Mouse (Mus musculus): ENCODE results near the gene Cyp17a1. TPM values are rescaled to one million over a fixed set of nuclear protein-coding genes. Genes with fewer than 3 reads are reported as not detected.

Gene Cyp17a1
- total RNA-seq, 2 experiments from 2014 or later: not detected

DNA sequence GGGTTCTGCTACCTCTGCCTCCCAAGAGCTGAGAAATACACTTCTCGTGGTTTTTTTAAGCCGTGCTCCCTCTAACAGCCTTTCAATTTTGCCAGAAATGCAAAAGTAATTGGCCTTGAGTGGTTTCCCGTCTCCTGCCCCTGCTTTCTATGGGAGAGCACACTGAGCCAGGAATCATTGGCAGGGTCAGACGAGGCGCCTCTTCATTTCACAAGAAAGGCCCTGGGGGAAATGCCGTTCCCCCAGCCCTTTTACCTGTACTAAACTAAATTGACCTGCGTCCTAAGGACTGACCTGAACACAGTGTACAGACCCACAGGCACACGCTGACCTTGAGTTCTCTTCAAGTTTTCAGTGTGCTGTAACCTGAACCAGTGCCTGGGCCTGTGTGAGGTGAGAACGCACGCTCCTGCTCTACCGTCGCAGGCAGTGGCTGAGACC lies 26.9 kb downstream of the Cyp17a1 start:
- intact Hi-C loops (cut with DNase I; ENCODE audit: low total_unique reads): loop anchor here (5.0 kb wide), 1 partner anchor 39 kb away; no protein-coding TSS in a partner anchor
- no peak for DNase-seq

DNA sequence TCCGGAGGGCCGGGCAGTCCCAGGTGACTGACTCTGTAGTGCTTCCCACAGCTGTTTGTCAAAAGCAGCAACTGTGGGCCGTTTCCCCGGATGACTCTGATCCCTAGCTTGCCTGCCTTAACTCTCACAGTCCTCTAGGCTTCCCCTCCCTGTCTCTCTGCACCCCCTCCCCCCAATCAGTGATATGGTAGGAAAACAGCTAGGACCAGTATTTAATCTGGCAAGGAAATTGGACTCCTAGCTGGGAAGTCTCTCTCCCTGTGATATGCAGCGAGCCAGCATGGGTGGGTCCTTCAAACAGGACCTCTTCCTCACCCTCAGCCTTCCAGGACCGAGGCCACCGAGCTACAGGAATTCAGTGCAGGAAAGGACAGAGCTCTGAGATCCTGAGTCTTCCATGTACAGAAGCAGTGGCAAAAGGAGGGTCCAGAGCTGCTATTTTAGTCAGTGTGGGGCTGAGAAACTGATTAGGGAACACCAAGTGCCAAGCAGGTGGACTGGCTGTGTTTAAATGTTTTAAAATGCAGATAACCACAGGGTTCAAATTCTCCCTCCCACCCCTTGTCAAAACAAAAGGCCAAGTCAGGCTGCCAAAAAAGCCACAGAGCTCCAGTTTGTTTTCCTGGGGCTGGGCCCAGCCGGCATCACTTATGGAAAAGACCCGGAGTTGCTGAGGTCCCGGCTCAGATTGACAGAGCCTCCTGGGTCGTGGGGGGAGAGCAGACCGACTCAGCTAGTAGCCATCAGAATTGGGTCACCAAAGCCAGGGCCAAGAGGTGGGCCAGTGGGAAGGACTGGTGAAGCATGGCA lies 28.0 kb downstream of the Cyp17a1 start:
- intact Hi-C loops (cut with DNase I; ENCODE audit: low total_unique reads): loop anchor here (5.0 kb wide), 1 partner anchor 38 kb away; no protein-coding TSS in a partner anchor
- peak; percentile 59 for DNase-seq

DNA sequence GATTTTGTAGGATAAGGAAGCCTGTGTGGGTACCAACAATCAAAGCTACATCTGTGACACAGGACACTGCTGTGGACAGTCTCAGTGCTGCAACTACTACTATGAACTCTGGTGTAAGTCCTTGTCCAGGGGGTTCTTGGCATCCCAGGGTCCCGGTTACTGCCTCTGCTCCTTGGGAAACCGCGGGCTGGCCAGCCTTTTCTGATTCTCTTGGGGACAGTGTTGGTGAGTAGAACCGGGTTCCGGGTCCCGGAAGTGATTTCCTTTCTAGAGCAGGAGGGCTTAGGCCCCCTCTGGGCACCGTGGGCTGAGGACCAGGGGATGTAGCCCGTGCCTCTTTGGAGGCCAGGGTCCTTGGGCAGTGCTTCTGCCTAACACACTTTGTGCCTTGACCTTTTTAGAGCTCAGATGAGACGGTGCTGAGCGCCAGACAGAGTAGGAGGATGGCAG lies 28.6 kb downstream of the Cyp17a1 start:
- no peak for DNase-seq
- intact Hi-C loops (cut with DNase I; ENCODE audit: low total_unique reads): no loop called here

DNA sequence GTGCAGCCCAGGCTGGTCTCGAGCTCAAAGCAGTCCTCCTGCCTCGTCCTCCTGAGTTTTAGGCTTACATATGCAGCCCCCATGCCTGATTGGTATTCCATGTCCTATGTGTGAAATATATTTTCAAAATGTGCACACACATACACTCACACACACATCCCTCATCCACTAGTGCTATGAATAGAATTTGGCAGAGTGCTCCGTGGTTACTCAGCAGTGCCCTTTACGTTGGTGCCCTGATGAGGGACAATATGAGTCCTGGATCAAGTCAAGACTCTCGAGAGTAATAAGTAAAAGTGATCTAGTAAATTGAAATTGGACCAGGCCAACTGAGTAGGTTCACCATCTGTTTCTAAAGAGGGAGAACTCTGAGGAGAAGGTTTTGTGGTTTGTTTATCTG lies 29.7 kb downstream of the Cyp17a1 start:
- no peak for DNase-seq
- intact Hi-C loops (cut with DNase I; ENCODE audit: low total_unique reads): no loop called here

DNA sequence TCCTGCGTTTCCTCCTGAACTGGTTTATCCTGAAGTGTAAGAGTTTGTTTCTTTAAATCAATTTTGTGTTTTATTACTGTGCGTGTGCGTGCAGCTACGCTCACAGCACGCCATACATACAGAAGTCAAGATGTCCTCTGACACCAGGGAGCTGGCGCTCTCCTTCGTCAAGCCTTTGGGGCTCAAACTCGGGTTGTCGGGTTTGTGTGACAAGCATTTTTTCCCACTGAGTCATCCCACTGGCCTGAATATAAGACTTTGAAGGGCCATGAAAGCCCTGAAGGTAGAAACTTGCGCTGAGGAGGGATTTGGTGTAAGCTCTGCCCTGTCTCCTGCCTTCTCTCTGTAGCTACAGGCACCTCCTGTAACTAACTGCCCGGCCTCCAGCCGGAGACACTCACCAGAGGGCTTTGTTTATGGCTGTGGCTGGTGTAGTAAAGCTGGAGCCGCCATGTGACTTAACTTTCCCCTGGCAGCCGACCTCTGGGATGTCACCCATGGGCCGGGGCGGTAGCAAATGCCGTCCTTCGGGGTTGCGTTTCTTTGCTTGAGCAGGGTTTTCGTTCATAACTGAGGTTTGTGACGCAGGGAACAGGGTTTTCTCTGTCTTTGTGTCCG lies 30.7 kb downstream of the Cyp17a1 start:
- no peak for DNase-seq

DNA sequence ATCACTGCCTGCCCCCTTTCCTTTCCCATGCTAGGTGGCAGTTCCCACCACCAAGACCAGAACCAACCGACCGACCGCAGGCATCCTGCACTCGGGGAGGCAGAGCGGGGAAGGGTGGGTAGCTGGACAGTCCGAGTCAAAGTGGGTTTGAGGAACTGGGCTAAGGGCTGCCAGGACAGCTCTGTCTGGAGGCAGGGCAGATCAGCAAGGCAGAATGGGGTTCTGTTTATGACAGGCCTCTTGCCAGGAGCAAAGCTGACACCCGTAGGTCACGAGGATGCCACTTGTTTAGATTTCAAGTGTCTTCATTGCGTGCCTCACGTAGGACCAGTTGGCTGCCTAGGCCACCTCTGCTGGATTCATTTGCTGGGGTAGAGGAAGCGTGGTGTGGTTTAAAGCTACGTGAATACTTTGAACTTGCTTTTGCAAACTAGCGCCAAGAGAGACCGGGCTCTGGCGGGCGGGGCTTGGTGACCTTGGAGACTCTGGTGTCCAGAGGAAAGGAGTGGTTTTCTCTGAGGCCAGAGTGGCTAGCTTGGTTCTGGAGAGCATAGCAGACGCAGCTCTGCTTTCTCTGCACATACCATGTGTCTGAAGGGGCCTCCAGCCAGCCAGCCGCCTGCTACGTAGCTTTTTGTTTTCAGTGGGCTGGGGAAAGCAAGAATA lies 31.4 kb downstream of the Cyp17a1 start:
- intact Hi-C loops (cut with DNase I; ENCODE audit: low total_unique reads): no loop called here
- DNase-seq: peak; percentile 75

More for the DNA sequence above, 30.7 kb downstream of the Cyp17a1 start:
- intact Hi-C loops (cut with DNase I; ENCODE audit: low total_unique reads): no loop called here

DNA sequence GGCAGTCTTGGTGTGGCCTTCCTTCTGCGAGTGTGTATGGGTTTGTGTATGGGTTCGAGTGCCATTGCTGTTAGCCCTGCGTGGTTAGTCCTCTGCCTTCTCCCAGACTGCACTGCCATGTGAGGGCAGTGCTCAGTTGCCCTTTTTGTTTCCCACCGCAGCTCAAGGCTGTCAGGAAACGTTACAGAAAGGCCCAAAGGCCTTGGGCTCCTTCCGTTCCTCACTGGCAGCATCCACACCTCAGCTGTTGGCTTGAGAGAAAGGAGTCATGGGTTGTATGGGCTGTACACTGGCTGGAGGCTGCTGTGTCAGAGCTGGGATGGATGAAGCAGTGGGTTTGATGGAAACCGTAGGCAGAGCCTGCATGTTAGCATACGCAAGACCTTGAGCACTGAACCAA lies 32.2 kb downstream of the Cyp17a1 start:
- intact Hi-C loops (cut with DNase I; ENCODE audit: low total_unique reads): no loop called here
- DNase-seq: no peak

DNA sequence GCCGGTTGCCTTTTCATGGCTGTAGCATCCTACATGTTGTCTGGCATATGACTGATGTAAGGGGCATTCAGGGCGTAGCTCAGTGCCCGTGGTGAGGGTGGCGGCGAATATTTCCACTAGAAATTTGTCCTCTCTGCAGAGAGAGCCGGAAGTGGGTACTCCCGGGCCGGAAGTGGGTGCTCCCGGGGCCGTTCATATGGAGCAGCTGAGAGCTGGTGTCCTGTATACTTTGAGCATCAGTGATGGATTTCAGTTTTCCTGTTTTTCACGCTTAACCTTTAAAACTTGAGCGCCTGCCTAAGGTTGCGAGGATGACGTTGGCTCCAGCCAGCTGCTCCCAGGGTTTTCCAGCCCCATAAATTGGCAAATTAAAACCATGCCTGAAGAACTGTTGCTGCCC lies 33.5 kb downstream of the Cyp17a1 start:
- intact Hi-C loops (cut with DNase I; ENCODE audit: low total_unique reads): no loop called here
- DNase-seq: no peak

DNA sequence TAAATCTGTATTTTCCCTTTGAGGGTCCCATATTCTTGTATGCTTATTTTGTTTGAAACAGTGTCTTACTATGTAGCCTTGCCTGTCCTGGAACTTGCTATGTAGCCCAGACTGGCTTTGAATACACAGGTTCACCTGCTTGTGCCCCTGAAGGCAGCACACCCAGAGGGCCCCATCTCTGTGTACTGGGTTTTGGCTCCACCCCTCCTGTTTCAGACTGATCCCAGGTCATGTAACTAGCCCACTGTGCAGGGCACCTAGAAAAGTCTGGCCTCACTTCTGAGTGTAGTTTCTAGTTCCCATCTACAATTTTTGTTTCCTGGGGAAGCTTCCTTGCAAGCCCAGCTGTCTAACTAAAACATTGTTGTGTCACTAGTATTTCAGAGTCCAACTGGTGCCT lies 33.9 kb downstream of the Cyp17a1 start:
- intact Hi-C loops (cut with DNase I; ENCODE audit: low total_unique reads): no loop called here
- DNase-seq: no peak

DNA sequence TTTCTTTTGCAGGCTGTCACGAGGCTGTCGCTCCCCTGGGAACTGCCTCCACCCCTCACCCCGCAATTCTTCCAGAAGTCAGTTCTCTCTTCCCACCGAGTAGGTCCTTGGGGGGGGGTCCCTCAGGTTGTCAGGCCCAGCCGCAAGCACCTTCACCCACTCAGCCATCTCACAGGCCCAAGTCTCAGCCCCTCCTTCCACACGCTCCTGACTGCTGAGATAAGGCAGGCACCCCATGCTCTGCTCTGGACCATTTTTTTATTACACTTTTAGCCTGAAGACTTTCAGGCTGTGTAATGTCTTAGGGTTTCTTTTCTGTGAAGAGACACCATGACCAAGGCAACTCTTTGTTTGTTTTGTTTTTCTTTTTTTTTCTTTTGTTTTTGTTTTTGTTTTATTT lies 35.4 kb downstream of the Cyp17a1 start:
- DNase-seq: no peak
- intact Hi-C loops (cut with DNase I; ENCODE audit: low total_unique reads): no loop called here

DNA sequence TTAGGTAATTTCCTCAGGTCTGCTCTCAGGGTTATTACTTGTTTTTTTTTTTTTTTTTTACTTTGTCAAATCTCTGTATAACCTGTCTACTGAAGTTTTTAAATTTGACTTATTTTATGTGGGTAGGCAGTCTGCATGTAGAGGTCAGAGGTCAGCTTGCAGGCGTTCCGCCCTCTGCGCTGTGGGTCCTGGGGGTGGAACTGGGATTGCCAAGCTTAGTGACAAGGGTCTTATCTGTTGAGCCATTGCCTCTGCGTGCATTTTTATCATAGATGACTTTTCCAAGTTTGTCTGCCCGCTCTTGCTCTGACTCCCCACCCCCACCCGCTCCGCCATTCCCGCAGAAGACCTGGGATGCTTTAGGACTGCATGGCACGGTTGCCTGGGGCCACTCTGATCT lies 37.2 kb downstream of the Cyp17a1 start:
- DNase-seq: no peak
- intact Hi-C loops (cut with DNase I; ENCODE audit: low total_unique reads): no loop called here

DNA sequence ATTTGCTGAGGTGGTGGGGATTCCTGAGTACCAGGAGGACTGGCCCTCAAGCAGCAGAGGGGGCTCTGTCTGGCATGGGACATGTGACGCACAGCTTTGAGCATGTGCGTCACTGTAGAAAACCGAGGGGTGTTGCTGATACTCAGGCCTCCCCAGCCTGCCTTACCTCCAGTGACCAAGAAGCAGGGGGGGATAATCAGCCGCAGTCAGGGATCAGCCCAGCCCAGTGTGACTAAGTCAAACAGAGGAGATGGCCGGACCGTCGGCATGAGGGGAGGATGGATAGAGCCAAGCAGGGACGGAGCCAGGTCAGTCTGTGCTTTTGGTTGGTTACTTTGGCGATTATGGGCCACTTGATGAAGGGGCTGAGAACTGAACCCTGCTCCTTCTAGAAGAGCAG lies 41.3 kb downstream of the Cyp17a1 start:
- DNase-seq: no peak
- intact Hi-C loops (cut with DNase I; ENCODE audit: low total_unique reads): no loop called here

DNA sequence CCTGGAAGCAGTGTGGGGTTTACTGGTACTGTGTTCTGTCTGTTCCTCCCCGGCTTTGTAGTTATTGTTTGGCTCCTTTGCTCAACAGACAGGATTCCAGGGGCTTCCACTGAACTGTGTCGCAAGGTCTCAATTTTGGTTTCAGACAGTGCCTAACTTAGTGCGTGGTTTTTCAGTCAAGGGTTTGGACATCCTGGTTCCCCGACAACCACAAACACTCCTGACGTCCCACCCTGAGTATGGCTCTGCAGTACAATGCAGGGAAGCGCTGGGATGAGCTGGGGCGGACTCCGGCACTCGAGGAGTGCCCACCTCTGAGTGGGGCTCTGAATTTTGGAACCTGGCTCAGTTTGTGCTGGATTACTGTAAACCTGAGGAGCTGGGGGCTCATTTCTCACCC lies 43.2 kb downstream of the Cyp17a1 start:
- DNase-seq: no peak
- intact Hi-C loops (cut with DNase I; ENCODE audit: low total_unique reads): no loop called here

DNA sequence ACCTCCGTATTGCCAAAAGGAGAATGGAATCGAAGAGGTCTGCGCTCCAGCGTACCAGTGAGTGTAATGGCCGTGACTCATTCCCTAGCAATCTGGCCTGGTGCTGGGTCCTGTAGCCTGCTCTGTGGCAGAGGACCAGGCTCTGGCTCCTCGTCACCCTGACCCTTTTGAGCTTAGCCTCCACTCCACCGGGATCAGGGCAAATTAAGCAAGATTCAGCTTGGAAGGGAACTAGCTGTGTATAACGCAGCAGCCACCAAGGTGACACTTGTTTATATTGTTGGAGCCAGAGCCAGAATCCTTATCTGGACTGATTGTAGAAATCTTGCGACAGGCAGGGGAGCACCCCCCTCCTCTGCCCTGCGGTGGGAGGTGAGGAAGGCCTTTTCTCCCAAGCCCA lies 44.6 kb downstream of the Cyp17a1 start:
- intact Hi-C loops (cut with DNase I; ENCODE audit: low total_unique reads): no loop called here
- DNase-seq: no peak

DNA sequence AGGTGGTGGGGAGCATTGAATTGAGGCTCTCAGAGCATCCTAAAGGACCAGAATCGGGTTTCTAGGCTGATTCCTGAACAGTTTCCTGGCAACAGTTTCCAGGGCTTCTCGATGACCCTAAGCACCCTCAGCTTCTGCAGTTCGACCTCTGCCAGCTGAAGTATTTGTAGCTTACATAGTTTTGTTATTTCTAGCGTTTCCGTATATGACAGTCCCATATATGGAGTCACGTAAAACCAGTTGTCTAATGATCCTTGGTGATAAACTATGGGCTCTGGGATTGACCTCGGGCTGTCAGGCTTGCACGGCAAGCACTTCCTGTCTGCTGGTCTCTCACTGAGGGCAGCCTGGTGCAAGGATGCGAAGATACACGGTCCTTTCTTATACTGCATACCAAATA lies 47.5 kb downstream of the Cyp17a1 start:
- intact Hi-C loops (cut with DNase I; ENCODE audit: low total_unique reads): no loop called here

DNA sequence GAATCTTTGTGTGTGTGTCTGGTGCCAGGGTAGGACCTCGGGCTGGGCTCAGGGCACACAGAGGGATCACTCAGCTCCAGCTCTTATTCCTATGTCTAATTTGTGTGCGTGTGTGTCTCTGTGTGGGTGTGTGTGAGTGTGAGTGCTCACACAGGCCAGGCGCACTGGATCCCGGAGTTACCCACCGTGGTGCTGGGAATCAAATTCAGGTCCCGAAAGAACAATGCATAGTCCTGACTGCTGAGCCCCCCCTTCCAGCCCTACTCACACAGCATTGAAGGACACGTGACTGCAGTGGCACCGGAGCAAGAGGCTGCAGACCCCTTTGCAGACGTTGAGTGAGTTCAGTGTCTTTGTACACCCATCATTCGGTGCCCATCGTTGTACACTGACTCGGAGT lies 48.0 kb downstream of the Cyp17a1 start:
- intact Hi-C loops (cut with DNase I; ENCODE audit: low total_unique reads): no loop called here
- no peak for DNase-seq

More for the DNA sequence above, 47.5 kb downstream of the Cyp17a1 start:
- no peak for DNase-seq

DNA sequence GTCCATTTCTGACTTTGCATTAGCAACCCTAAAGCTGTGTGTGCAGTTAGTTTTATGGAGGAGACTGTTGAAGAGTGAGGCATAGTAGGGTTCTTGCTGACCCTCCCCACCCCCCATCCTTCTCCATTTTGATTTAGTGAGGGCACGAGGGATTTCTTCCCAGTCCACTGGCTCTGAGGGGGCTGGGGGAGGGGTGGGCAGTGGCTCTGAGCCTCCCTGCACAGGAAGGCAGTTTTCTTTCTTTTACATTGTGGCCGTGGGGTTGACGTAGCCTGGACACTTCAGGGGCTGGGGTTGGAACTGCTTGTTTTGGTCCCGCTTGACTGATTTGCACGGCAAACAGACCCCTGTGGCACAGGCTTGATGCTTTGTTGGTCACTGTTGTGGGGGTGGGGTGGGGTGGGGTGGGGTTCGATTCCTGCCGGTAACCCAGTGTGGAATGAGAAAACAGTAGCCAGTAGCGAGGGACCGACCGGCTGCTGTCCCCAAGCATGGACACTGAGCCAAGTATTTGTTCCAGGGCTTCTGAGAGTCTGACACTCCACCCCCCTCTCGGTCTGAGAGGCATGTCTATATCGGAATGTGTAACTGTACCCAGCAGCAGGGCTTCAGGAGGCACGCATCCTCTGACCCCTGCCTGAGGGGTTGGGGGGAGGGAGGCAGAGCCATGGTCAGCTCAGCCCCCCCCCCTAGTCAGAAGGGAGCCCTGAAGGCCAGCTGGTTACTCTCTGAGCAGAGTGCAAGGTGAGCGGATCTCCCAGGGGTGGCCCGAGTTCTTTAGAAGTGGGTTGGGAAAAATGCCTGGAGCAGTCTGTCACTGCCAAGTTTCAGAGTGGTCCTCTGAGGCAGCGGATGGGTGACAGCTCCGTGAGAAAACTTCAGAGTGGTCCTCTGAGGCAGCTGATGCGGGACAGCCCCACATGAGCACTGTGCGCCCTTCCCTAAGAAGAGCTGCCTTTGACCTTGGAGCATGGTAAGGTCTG lies 48.9 kb downstream of the Cyp17a1 start:
- peak; percentile 60 for DNase-seq
- intact Hi-C loops (cut with DNase I; ENCODE audit: low total_unique reads): no loop called here

DNA sequence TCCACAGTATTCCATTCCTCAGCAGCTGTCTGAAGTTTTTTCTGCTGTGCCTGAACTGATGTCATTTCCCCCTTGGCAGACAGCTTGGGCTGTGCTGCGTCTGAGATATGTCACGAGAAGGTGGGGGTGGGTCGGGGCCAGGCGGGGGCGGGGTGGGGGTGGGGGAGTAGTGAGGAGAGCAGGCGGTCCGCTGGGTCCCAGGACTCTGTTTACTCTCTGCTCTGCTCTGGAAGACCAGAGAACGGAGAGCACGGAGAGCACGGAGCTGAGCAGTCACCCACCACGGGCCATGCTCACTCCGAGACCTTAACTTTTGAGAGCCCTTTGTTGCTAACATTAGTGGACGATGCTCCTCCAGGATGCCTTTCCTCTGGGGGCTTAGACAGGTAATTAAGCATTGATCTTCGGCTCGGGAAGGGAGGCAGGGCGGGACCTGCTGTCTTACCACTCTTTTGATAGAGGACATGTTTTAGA lies 49.7 kb downstream of the Cyp17a1 start:
- DNase-seq: peak; percentile 39
- intact Hi-C loops (cut with DNase I; ENCODE audit: low total_unique reads): no loop called here

DNA sequence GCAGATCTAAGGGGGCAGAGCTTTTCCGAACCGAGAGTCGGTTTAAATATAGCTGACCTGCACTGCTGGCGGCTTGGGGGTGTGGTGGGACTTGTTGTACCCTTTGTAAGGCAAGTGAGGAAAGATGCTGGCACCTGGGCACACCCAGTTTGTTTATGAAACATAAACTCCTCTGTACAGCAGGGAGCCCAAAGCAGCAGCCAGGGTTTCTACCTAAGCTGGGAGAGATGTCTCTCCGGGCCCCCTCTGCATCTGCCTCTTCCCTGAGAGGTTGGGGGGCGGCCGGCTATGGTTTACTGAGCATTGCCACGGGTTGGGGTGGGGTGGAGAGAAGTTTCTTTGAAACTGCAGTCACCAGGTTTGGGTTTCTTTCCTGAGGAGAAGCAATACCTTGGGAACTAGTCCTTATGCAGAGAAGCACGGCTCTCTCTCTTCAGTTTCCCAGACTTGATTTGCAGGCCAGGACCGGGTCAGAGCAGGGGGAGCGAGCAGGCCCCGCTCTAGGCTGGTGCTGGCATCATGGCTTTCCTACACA lies 50.2 kb downstream of the Cyp17a1 start:
- DNase-seq: no peak
- intact Hi-C loops (cut with DNase I; ENCODE audit: low total_unique reads): no loop called here
